Mouse (Mus musculus) olfactory bulb, adult 2 months (tissue): ENCODE measurements around the gene Rpl31.

Source experiments
- CTCF ChIP-seq: fragments of 200-500 bp; IDR thresholded peaks from 2 replicates; pipeline ENCODE4 v1.5.1; 2012; ENCODE audit warnings: low read depth, mild to moderate bottlenecking, low read length, moderate library complexity; ENCODE audit not compliant: insufficient read depth
- POLR2A ChIP-seq: fragments of 200-500 bp; IDR thresholded peaks from 2 replicates; pipeline ENCODE4 v1.6.1; 2012; ENCODE audit warnings: mild to moderate bottlenecking, low read depth, low read length, moderate library complexity; ENCODE audit not compliant: insufficient read depth

- no peak for TF ChIP-seq CTCF
- TF ChIP-seq POLR2A = no peak
Observed at GRCm38 (mm10) chr1:39325228-39325627, 42.4 kb upstream of the Rpl31 start.
